Mouse (Mus musculus) midbrain, postnatal 0 days (tissue): ENCODE measurements at regions not wholly inside any gene's neighbourhood (a gene's known extent, or its start where the extent isn't known, plus 50 kb on each side); places are given as distances from the start of the nearest gene placed in this dataset.
A peak's percentile ranks its signal among the peaks of the same experiment; 100 is the strongest.

Experiments used
- ATAC-seq: fragments of 200-750 bp; cut with Nextera tagmentation; 2 replicates; pipeline ENCODE4 v1.8.0; 2017; ENCODE audit warnings: moderate number of reproducible peaks, mild to moderate bottlenecking, moderate TSS enrichment, moderate library complexity; ENCODE audit not compliant: low FRiP score
- DNase-seq: peaks from one replicate; pipeline ENCODE4 v3.0.0-alpha.2; 2015; ENCODE audit warnings: low spot score
- H3K27ac ChIP-seq: fragments of 300-500 bp; sonication (generic); 2 replicates; pipeline ENCODE4 v1.5.1; 2014; ENCODE audit warnings: low read depth, mild to moderate bottlenecking, low read length, mixed read lengths
- H3K27me3 ChIP-seq: fragments of 300-500 bp; sonication (generic); 2 replicates; pipeline ENCODE4 v1.6.1; 2014; ENCODE audit warnings: low read length, control low read depth, mixed read lengths; ENCODE audit not compliant: insufficient read depth
- H3K36me3 ChIP-seq: fragments of 300-500 bp; sonication (generic); 2 replicates; pipeline ENCODE4 v1.6.1; 2014; ENCODE audit warnings: low read length, control low read depth, mixed read lengths; ENCODE audit not compliant: insufficient read depth
- H3K4me1 ChIP-seq: fragments of 300-500 bp; sonication (generic); 2 replicates; pipeline ENCODE4 v1.6.1; 2014; ENCODE audit warnings: mild to moderate bottlenecking, control low read depth, antibody characterized with exemption, low read length, mixed read lengths; ENCODE audit not compliant: insufficient read depth
- H3K4me2 ChIP-seq: fragments of 300-500 bp; sonication (generic); 2 replicates; pipeline ENCODE4 v1.6.1; 2014; ENCODE audit warnings: low read depth, mild to moderate bottlenecking, low read length, mixed read lengths; ENCODE audit not compliant: poor library complexity, severe bottlenecking
- H3K4me3 ChIP-seq: fragments of 300-500 bp; sonication (generic); 2 replicates; pipeline ENCODE4 v1.5.1; 2014; ENCODE audit warnings: low read depth, mild to moderate bottlenecking, low read length, moderate library complexity
- H3K9ac ChIP-seq: fragments of 300-500 bp; sonication (generic); replicated peaks from 2 replicates; pipeline ENCODE4 v1.6.1; 2014; ENCODE audit warnings: mild to moderate bottlenecking, low read length, moderate library complexity, mixed read lengths; ENCODE audit not compliant: poor library complexity, severe bottlenecking
- H3K9me3 ChIP-seq: fragments of 300-500 bp; sonication (generic); 2 replicates; pipeline ENCODE4 v1.6.1; 2016; ENCODE audit warnings: low read length, control low read depth
- CTCF ChIP-seq: IDR thresholded peaks from 2 replicates; pipeline ENCODE4 v1.5.1; 2016; ENCODE audit warnings: antibody characterized with exemption, mild to moderate bottlenecking
- WGBS: fragments of 180-500 bp; shearing (Covaris S2); extraction: QIAGEN DNeasy Blood & Tissue Kit; methylation state at CpG from one replicate; pipeline ENCODE4 v1.1.7; 2014; 5-methylcytosine and 5-hydroxymethylcytosine counted together

GRCm38 (mm10) chr1:97540291-97541161 is 121.3 kb downstream of the D1Ertd622e start:
- 16% methylated on average over 16 of the region's 16 CpGs for WGBS
- 0 out of 2 replicates have a peak, but pooled peaks cover 3% of the 10 kb centered on the region for H3K4me1 ChIP-seq
- H3K4me2 ChIP-seq: no peak overlapping the region
- peak; percentile 45 for DNase-seq
- H3K36me3 ChIP-seq: no peaks in the 10 kb centered on the region
- H3K27ac ChIP-seq: no peak overlapping the region
- H3K4me3 ChIP-seq: no peak overlapping the region
- no peaks in the 10 kb centered on the region for H3K9me3 ChIP-seq
- no peaks in the 10 kb centered on the region for H3K27me3 ChIP-seq
- no peak for TF ChIP-seq CTCF
- H3K9ac ChIP-seq: no peak overlapping the region
- peak; percentile 78 for ATAC-seq

- Histone ChIP-seq H3K36me3 (no peaks in the 10 kb centered on the region), H3K9ac (no peak overlapping the region), H3K27ac (no peak overlapping the region), H3K4me1 (no peaks in the 10 kb centered on the region), H3K9me3 (no peaks in the 10 kb centered on the region), H3K4me2 (no peak overlapping the region), H3K27me3 (no peaks in the 10 kb centered on the region), H3K4me3 (no peak overlapping the region)
- peak; percentile 41; the same call in 1 of the 2 replicates for TF ChIP-seq CTCF
- DNase-seq (no peak), ATAC-seq (no peak)
- WGBS: 72% methylated on average over 1 of the region's 1 CpGs
These were observed 165.0 kb downstream of the D1Ertd622e start for GRCm38 (mm10) chr1:97496915-97497314.

GRCm38 (mm10) chr1:97479921-97480320 is 182.0 kb downstream of the D1Ertd622e start:
- ATAC-seq (no peak), DNase-seq (no peak)
- Histone ChIP-seq H3K4me2 (no peak overlapping the region), H3K36me3 (no peaks in the 10 kb centered on the region), H3K4me1 (no peaks in the 10 kb centered on the region), H3K9me3 (no peaks in the 10 kb centered on the region), H3K9ac (no peak overlapping the region), H3K27me3 (no peaks in the 10 kb centered on the region), H3K27ac (no peak overlapping the region), H3K4me3 (no peak overlapping the region)
- no peak for TF ChIP-seq CTCF
- 65% methylated on average over 2 of the region's 2 CpGs for WGBS
